Mouse (Mus musculus) testis, postnatal 10 days (tissue): ENCODE measurements at regions not wholly inside any gene's neighbourhood (a gene's known extent, or its start where the extent isn't known, plus 50 kb on each side); places are given as distances from the start of the nearest gene placed in this dataset.

Experiments
- DNase-seq: peaks from one replicate; pipeline ENCODE4 v3.0.0; 2021; ENCODE audit warnings: low spot score

DNA sequence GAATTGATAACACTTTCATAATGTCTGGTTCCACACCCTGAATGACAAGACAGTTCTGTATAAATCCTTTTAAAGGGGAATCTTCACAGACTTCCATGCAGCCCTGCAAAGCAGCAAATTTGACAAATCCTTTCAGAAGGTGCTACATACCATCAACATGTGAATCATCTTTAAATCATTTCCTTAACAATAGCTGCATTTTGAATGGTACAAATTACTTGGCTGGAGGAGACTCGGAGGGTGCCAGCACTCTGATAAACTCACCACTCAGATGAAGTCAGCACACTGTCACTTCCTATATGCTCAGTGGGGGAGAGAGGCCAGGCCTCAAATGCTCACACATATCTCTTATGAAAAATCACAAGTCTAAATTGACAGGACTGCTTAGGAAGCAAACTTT is 386.1 kb downstream of the Efnb2 start:
- no peak for DNase-seq

DNA sequence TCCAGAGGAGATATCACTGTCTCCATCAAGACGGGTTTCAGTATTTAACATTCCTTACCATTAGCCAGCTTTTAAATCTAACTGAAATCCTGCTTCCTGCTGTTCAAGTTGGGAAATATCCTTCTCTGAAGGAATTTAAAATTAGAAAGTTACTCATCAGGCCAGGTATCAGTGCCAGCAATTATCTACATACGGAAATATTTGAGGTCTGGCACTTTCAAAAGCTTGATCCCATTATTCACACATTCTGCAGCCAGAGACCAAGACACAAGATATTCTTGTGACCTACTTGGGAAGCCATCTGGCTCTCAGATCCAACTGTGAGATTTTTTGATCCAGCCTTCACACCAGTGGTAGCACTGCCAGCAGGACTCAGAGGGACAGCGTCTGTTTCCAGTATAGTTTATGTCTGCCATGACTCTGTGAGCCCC is 386.8 kb downstream of the Efnb2 start:
- no peak for DNase-seq

DNA sequence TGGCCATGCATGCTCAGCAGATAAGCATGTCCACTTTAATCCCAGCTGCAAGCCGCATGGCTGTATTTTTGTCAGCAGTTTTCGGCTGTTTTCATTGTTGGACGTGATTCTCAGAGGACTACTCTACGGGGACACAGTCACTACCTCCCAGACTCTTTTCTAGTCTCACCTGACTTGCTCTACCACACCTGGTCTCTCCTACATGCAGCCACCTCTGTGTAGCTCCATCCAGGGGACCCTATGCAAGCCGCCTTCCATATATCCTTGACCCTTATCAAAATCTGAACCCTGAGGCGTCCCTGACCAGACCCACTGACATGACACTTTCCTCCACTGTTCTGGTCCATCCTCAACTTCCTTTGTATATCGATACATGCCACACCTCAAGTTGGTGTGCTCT is 402.2 kb downstream of the Efnb2 start:
- DNase-seq: no peak

DNA sequence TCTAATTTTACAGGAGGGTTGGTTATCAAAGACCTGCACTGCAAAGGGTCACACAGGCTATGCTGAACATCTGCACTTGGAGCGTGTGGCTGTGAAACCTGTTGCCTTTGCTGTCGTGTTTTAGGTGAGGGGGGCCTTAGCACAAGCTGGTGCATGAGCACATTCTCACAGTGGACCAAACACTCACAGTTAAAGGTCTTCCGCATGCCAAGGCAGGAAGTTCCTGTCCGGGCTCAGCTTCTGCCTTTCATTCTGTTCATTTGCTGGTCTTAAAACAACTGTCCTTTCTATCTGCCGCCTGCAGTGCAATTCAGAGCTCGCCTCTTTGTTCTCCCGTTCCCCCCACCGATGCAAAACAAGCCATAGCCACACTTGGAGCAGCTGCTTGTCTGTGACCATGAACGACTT is 402.8 kb downstream of the Efnb2 start:
- DNase-seq: no peak

DNA sequence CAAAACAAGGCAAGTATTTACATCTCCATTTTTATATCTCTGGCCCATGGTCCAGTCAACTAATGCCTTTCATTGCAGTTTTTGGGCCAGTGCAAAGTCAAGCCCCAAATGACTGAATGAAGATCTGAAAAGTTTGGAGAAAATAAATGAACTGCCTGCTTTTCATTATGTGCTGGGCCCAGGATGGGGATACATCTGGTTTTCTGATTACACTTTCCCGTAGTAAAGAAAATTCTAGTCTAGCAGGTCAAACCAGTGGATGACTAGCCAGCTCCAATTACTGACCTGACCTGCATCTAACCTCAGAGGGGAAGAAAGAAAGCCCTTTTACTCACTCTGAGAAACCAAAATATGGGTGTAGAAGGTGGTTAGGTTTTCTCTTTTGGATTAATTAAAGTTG is 404.7 kb downstream of the Efnb2 start:
- DNase-seq: no peak

DNA sequence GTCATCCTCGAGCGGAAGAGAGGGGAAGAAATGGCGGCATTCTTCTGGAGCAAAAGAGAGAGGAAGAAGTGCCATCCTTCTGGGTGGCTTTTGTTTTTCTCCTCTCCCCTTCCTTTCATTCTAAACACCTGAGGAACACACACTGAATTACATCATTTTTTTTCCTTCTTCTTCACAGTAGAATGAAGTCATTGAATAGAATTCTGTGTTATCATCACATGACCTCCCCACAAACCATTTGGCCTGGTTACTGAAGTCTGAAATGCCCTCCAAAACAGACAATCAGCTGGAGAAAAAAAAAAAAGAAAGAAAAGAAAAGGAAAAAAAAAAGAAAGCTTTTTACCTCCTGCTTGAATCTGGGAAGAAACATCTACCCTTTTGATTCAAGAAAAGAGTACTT is 406.6 kb downstream of the Efnb2 start:
- no peak for DNase-seq

DNA sequence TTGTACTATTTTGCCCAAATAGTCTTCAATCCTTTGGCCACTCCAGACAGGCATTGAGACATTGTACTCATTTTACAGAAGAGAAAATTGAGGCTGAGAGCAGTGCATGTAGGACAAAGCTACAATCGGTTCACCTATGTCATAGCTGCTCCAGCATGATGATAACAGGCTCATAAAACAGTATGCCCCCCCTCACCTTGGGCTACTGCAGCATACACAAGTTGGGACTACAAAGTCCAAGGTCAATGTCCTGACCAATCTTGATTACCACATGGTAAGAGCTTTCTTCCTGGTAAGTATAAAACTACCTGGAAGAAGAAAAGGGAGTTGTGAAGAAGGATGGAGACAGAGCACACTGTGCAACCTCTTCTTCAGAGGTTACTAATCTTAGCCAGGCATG is 416.4 kb downstream of the Efnb2 start:
- DNase-seq: no peak

DNA sequence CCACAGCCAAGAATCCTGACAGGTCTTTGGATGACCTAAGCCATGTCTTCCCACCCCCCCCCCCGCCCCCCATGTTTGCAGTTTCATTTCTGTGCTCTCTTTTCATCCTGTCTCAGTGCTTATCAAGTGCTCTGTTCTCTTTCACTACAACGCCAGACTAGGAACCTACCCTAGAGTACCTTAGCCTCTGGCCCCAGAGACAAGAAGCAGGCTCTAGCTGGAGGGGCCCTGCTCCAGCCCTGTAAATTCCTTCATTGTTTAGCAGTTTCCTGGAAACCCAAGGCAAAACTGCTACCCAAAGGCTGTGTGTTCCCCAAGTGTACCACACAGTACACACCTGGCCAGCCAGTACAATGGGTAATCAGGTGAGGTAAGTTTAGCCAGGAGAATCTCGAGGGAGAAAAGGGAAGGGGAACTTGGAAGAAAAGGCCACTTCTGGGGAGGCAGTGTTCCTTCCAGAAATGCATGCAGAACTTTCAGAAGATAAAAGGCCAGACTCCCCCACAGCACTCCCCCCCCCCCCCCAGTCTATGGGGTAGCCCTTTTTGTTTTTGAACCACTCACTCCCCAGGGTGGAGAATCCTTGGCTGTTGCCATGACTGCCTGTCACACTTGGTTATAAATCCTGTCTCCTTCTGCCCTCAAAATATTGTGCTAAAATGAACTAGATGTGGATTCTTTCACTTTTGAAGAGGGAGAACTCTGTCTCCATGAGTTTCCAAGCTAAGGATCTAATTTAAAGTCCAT is 419.1 kb downstream of the Efnb2 start:
- DNase-seq: no peak

DNA sequence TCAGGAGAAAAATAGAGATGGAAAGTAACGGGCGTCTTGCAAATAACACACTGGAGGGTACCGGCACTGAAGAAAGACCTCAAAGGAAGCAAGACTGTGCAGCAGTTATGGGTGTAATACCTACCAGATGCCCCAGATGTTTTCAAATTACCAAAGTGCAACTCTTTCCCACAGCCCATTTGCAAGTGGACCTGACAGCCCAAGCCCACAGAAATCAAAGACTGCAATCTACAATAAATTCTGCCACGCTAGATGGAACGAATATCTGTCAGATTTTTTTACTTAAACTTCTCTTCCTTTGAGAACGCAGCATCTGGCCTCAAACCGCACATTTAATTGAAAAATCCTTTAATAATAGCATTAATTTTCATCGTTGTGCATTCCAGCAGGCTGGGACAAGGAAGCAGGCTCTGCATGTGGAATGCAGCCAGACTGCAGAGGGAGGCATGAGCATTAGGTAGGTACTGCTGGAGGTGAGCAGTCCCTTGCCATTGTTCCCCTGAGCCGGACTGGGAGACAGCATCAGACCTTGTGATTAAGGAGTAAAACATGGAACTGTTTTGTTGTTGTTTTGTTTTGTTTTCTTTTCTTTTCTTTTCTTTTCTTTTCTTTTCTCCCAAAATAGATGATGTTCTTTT is 419.9 kb downstream of the Efnb2 start:
- no peak for DNase-seq

DNA sequence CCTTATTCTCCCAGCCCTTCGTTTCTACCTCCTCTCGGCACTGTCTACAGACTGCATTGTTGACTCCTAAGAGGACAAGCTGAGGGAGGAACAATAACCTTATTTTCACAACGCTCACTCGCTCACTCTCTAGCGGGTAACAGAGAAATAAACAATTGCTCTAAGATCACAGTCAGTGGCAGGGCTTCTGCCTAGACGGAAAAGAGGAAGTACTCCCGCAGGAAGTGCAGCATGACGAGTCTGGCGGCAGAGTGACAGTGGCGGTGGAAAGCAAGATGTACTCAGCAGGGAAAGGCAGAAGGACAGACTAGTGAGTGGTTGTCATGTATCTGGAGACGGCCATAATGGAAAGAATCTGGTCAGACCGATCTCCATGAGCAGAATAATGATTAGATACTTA is 421.6 kb downstream of the Efnb2 start:
- DNase-seq: no peak

DNA sequence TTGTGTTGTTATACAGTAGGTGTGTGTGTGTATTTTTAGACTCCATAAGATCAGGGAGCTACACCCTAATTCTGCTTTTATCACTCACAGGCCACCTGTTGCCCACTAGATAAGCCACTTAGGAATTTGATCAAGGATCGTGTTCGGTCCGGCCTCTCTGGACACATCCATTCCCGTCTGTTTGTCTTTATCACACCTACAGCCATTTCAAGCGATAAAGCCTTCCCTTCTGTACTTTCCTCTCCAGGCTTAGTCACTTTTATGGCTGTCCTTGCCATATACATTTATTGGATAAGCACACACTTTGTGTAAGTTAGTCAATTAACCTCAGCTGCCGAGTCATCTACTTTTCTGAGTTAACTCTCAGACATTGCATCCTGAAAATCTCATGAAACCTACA is 423.0 kb downstream of the Efnb2 start:
- no peak for DNase-seq

DNA sequence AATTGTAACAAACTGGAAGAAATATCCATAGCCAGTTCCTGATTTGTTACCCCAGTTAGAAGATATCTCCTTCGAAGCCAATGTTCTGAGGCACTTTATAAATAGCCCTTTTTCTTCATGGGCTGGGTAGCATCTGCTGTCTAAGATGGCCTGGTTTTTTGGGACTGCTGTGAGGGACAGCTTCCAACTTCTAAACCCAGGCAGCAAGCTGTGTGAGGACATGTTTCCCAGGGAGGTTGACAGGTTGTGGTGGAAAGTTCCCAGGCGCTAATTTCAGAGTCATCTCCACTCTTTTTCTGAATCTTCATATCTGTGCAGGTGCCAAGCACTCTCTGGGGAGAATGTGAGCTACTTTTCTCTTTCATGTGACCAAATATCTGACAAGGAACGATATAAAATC is 427.4 kb downstream of the Efnb2 start:
- DNase-seq: no peak

DNA sequence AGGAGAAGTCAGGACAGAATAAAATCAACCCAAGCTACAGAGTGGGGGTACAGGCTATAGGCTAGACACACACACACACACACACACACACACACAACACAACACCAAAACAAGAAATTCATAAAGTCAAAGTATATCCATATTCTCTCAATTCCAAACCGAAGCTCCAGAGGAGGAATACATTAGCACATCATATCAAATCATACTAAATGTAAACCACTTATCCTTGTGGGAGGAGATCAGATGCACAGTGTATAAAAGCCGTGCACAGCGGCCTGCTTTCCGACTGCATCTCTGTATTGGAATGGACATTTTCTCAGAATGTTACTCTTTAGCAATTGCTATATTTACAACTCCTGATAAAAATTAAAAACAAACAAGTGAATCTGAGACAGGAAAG is 427.9 kb downstream of the Efnb2 start:
- no peak for DNase-seq

DNA sequence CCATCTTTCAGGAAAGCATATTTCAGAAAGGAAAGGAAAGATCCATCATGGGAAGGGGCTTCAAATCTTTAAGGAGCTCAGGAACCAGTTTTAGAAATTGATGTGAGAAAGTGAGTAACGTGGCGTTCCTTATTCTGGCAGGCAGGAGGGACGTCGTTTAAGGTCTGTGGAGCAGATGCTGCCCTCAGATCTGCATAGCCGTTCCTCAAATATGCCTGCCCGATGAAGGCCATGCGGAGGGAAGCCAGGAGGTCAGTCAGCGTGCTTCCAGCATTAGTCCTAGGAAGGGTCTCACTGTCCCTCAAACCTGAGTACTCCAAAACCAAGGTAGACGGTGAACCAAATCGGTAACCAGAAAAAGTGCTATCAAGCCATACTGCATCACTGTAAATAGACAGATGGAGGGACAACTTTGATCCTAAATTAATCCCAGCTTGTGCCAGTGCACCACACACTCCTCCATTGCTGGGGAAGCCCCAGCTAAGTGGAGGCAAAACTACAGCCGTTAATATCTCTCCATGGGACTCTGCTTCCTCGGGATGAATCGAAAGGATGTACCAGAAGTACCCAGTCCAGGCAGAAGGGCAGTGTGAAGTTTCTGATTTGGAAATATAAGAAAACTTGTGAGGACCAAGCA is 428.9 kb downstream of the Efnb2 start:
- DNase-seq: no peak

DNA sequence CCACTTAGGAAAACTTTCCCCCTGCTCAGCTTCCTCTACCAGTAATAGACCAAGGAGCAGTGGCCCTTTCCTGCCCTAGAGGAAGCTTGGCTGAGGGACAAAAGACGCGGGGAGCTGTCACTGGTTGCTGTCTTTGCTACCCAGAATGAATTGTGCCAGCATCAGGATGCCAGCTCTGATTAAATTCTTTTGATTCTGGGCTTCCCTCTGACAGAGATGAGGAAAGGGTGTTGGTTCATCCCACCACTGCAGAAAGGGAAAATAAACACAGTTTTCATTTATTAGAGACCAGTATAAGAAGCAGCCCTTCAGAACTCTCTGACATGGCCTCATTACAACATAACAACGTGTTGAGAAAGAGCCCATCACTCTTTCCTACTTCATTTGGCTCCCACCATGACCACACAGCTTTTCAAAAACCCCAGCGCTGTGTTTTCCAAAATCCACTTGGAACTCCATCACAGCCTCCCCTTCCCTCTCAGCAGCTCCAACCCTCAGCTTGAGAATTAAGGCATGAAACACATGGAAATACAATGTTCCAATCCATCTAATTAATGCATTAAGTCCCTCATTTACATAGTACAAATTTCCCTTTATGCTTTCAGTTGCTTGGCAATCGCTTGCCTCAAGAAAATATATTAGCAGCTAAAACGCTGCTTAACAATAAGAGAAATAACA is 429.6 kb downstream of the Efnb2 start:
- DNase-seq: no peak

DNA sequence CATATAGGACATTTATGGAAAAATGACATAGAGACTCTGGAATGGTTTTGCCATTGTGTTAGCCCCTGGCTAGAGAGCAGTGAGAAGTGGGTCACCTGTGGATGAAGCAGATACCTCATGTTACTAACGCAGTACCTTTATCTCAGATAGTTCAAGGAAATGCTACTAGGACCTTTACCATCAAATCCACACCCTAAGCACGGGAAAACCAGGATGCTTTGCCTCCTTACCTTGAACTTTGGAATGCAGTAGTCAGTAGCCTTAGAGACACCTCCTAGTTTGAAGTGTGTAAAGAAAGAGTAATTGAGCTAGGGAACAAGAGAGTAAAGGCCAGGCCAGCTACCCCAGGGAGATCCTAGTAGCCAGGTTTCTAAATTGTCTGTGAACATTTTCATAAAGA is 435.0 kb downstream of the Efnb2 start:
- DNase-seq: no peak

DNA sequence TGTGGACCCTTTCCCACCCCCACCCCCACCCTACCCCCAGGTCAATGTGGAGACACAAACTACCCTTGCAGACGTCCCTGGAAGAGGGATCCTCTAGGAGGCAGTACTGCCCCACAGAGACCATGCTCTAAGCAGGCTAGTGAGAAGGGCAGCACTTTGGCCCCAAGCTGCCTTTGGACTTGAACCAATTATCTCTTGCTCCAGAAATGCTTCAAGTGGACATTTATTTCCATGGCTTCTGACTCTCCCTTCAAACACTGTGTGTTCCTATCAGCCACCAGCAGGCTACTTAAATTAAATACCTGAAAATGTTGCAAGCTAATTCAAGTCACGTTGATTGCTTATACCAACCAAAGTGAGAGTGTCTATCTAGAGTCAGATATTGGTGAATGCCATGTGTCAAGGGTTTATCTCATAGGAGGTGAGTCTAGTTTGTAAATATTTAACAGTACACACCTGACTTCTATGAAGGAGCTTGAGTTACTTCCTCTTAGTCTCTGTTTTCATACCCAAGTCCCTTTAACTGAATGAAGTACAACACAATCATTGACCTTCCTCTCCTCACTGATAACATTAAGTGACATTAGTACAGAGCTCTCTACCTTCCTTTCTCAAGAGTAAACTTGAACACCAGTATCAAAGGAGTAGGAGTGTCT is 435.7 kb downstream of the Efnb2 start:
- DNase-seq: no peak

DNA sequence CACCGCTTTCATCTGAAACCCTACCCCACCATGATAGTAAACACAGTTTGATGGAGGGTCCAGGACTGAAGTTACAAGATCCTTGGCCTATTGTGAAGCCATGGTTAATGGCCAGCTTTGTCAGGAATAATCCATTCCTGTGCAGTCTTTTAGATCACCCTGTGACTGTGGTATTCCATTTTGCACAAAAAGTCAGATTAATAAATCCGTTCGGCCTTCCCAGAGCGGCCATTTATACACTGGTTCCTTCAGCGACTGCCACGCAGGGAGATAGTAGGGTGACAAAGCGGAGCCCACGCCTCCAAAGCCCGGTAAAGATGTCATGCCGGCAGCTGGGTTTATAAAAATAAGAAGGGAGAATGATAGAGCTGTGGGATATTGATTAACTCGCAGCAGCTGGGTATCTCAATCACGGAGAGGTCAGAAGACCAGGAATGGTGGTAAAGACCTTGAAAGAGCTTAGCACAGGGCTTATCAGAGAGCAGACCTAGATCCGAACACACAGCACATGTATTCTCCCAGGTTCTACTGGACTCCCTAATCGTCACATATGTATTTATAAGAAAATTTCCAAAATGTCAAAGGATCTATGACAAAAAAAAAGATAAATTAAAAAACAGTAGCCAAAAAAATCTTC is 440.5 kb downstream of the Efnb2 start:
- DNase-seq: no peak

DNA sequence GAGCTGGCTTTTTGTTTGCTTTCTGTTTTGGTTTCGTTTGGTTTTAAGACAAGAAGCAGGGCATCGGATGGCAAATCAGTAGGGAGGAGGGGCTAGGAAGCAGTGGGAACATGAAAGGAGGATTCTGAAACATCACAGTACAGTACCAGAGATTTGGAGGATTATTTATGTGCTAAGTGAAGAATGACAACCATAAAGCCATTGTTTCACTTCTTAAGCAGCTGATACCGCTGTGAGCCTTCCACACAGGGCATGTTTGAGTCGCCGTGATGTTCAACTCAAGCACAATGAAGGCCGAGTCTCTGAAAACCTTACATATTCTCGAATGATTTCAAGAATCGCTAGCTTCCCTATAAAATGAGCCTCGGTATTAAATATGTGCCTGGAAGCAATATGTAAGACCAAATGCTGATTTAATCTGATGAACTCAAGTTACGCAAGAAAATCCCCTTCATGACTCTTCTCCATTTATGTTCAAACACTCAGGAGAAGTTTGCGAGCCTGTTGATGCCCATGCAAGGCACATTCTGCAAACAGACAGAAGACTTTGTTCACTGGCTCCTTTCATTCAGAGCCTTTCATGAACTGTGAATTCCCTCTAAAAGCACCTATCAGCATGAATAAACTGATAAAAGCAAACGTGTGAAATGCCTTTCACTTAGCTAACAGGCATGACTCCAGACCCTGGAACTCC is 441.2 kb downstream of the Efnb2 start:
- no peak for DNase-seq

DNA sequence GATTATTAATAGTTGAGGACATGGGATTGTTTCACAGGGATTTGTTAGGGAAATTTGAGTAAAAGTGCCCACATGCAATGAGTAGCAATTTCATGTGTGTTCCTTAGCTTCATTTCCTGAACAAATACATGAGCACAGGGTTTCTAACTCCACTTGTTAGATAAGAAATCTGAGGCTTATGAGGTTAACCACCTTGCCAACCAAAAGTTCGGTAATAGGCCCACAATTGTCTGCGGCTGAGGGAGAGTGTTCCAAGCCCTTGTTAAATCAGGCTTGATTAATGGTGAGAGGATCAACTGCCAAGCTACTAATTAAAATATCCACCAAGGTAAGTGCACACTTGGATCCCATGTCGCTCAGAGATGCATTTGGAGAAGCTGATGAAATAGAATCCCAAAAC is 468.0 kb downstream of the Efnb2 start:
- no peak for DNase-seq

DNA sequence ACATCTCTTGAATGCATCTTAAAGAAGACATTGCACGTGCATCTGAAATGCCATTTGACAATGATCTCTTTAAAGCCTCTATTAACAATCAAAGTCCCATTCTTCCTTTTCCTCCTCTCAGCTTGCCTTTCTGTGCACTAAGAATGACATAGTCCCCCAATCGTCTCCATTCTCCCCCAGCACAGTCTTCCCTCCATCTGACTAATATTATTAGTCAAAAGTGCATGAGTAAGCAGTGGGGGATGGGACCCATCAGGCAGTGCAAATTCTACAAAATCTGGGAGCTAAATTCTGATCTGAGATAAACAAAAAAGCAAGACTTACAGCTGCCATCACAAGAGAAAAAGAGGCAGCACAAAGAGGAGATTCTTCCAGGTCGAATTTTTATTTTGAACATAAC is 475.0 kb downstream of the Efnb2 start:
- no peak for DNase-seq
